Comparison of ENCODE assay signal across 8 mouse cellular contexts in the genomic region with DNA sequence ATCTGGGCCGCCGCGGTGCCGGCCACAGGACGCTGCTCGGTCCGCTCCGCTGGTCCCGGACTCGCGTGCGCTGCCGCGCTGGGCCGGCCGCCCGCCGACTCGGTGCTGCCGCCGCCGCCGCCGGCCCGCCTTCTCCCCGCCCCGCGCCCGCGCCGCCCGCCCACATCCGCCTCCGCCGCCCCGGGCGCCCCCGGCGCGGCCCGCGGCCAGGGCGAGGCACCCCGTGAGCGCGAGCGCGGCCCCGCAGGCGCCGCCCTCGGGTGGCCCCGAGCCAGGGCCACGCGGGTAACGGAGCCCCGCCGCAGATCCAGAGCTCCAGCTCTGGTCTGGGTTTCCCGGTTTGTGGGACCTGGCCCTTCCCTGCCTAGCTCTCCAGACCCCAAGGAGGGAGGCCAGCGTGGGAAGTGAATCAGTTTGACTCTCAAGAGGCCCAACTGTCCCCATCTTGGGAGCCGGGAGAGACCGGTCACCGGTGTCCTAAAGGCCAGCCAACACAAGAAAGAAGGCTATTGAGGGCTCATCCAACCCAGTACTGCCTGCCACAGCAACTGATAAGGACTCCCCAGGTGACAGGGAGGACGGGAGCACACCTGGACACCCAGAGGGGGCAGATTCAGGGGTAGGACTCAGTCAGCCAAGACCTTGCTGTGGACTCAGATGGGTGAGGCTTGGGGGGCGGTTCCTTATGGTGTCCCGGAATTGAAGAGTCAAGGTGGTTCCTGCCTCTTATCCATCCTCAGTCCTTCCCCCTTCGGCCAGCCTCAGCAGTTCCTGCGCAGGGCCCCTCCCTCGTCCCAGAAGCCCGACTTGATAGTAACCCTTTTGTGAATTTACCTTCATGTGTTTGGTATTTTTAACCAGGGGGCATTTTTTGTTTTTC. TPM values are rescaled to one million over a fixed set of nuclear protein-coding genes. Genes with fewer than 3 reads are reported as not detected.
DNase-seq lines count a peak whose midpoint lies in the region; ATAC-seq and TF ChIP-seq lines count a peak whose summit lies in the region.

A gene (minus strand): TSS at position 753 of the 880 bp plus-strand sequence.

- TF ChIP-seq POLR2A in heart, adult 2 months (IDR thresholded peaks at IDR 0.05; ENCODE audit: insufficient read depth, low read depth, low read length), result peak; percentile 29; the same call in 1 of the 2 replicates
- 0 out of 2 replicates have a peak, but pooled peaks have one; percentile 7 for TF ChIP-seq POLR2A in liver, adult 2 months (IDR thresholded peaks at IDR 0.05; ENCODE audit: extremely low read depth, insufficient read depth, low read length)

- H3K4me3 ChIP-seq in embryonic facial prominence, embryonic 10.5 days, result peak within 1 kb of the TSS; percentile 100
- H3K4me3 ChIP-seq in heart, adult 2 months, result peak within 1 kb of the TSS; percentile 69
- H3K4me3 ChIP-seq in liver, adult 2 months (ENCODE audit: insufficient read depth, low read depth, low read length), result peak within 1 kb of the TSS; percentile 89
- peak within 1 kb of the TSS; percentile 57 for H3K4me3 ChIP-seq in midbrain, postnatal 0 days (ENCODE audit: low read depth, low read length)

- H3K79me2 ChIP-seq in heart, adult 2 months (replicated peaks; ENCODE audit: control insufficient read depth, insufficient read depth, low read length), result peaks cover 9% of the 10 kb centered on the region
- H3K79me2 ChIP-seq in liver, adult 2 months (ENCODE audit: control insufficient read depth, insufficient read depth, low read length), result peaks cover 41% of the 10 kb centered on the region

- peak within 1 kb of the TSS; percentile 99 for H3K9ac ChIP-seq in heart, adult 2 months (ENCODE audit: low read depth, low read length)
- H3K9ac ChIP-seq in liver, adult 2 months (ENCODE audit: low read depth, low read length), result peak within 1 kb of the TSS; percentile 98
- H3K9ac ChIP-seq in midbrain, postnatal 0 days (replicated peaks; ENCODE audit: low read length, poor library complexity, severe bottlenecking), result peak within 1 kb of the TSS; percentile 73

- peak within 1 kb of the TSS; percentile 92 for H3K4me2 ChIP-seq in midbrain, postnatal 0 days (ENCODE audit: low read depth, low read length, poor library complexity, severe bottlenecking)

- ATAC-seq in midbrain, postnatal 0 days (ENCODE audit: low FRiP score), result no peak

- peaks cover 30% of the 10 kb centered on the region for H3K36me3 ChIP-seq in embryonic facial prominence, embryonic 10.5 days (replicated peaks)
- H3K36me3 ChIP-seq in heart, adult 2 months (ENCODE audit: control insufficient read depth, insufficient read depth, low read length), result peaks cover 8% of the 10 kb centered on the region; the same call in 1 of the 2 replicates
- H3K36me3 ChIP-seq in liver, adult 2 months (ENCODE audit: control insufficient read depth, insufficient read depth, low read length), result no peaks in the 10 kb centered on the region
- H3K36me3 ChIP-seq in midbrain, postnatal 0 days (ENCODE audit: insufficient read depth, low read length), result peaks cover 19% of the 10 kb centered on the region

- 0 out of 2 replicates have a peak, but pooled peaks have one; percentile 20 for TF ChIP-seq EP300 in heart, adult 2 months (IDR thresholded peaks at IDR 0.05; ENCODE audit: insufficient read depth, low read depth, low read length)

- H3K27me3 ChIP-seq in embryonic facial prominence, embryonic 10.5 days (replicated peaks; ENCODE audit: low read depth, poor library complexity, severe bottlenecking), result peaks cover 33% of the 10 kb centered on the region
- no peaks in the 10 kb centered on the region for H3K27me3 ChIP-seq in heart, adult 2 months (ENCODE audit: control insufficient read depth, insufficient read depth, low read length)
- H3K27me3 ChIP-seq in liver, adult 2 months (ENCODE audit: control insufficient read depth, insufficient read depth, low read length), result no peaks in the 10 kb centered on the region
- peaks cover 8% of the 10 kb centered on the region; the same call in 1 of the 2 replicates for H3K27me3 ChIP-seq in midbrain, postnatal 0 days (ENCODE audit: insufficient read depth, low read length)

- H3K27ac ChIP-seq in embryonic facial prominence, embryonic 10.5 days (replicated peaks), result peak within 1 kb of the TSS; percentile 99
- peak within 1 kb of the TSS; percentile 96 for H3K27ac ChIP-seq in heart, adult 2 months
- H3K27ac ChIP-seq in liver, adult 2 months (replicated peaks; ENCODE audit: insufficient read depth, low read depth, low read length), result peak within 1 kb of the TSS; percentile 91
- H3K27ac ChIP-seq in midbrain, postnatal 0 days (ENCODE audit: low read depth, low read length), result peak within 1 kb of the TSS; percentile 75

- peaks cover 74% of the 10 kb centered on the region for H3K4me1 ChIP-seq in embryonic facial prominence, embryonic 10.5 days
- peaks cover 33% of the 10 kb centered on the region for H3K4me1 ChIP-seq in heart, adult 2 months (ENCODE audit: control insufficient read depth, insufficient read depth, low read length)
- H3K4me1 ChIP-seq in liver, adult 2 months (ENCODE audit: control insufficient read depth, insufficient read depth, low read length), result peaks cover 36% of the 10 kb centered on the region
- peaks cover 16% of the 10 kb centered on the region for H3K4me1 ChIP-seq in midbrain, postnatal 0 days (ENCODE audit: insufficient read depth, low read length)

- no peak for TF ChIP-seq CTCF in heart, adult 2 months (IDR thresholded peaks at IDR 0.05)
- no peak for TF ChIP-seq CTCF in liver, adult 2 months (IDR thresholded peaks at IDR 0.05; ENCODE audit: low read depth, low read length)
- TF ChIP-seq CTCF in midbrain, postnatal 0 days (IDR thresholded peaks at IDR 0.05), result no peak

- whole genome bisulfite sequencing in embryonic facial prominence, embryonic 10.5 days, result 12% methylated on average over 70 of the region's 70 CpGs
- 13% methylated on average over 62 of the region's 70 CpGs for WGBS in heart, adult 2 months
- 8% methylated on average over 69 of the region's 70 CpGs for WGBS in liver, adult 2 months
- under 1% methylated on average over 35 of the region's 70 CpGs for WGBS in midbrain, postnatal 0 days

- no peaks in the 10 kb centered on the region for H3K9me3 ChIP-seq in embryonic facial prominence, embryonic 10.5 days
- H3K9me3 ChIP-seq in midbrain, postnatal 0 days (ENCODE audit: low read length), result no peaks in the 10 kb centered on the region

- peak; percentile 71 for DNase-seq in CD4-positive, CD25-positive, alpha-beta regulatory T cell, adult 2 months (ENCODE audit: low read depth, low spot score)
- peak; percentile 75 to 81 for DNase-seq in adrenal gland, adult 18-20 months (ENCODE audit: low spot score in 2 of 2)
- DNase-seq in embryonic facial prominence, embryonic 10.5 days (ENCODE audit: low spot score), result peak; percentile 72
- peak; percentile 86 to 87 for DNase-seq in heart, adult 2 months
- DNase-seq in kidney, adult 18-20 months, result peak; percentile 73
- DNase-seq in liver, adult 2 months (ENCODE audit: extremely low read depth, low read depth, low spot score), result peak; percentile 45
- DNase-seq in midbrain, postnatal 0 days (ENCODE audit: low spot score), result peak; percentile 33
- peak; percentile 61 for DNase-seq in testis, postnatal 14 days (ENCODE audit: low spot score)

- intact Hi-C loops in heart, adult 2 months (cut with DNase I), result loop anchor here (2.0 kb wide), 2 partner anchors 16 to 32 kb away; no protein-coding TSS in a partner anchor

RNA-seq across cellular contexts. Expression of the gene that starts here (rescaled TPM):
- 100 to 1,000 TPM; 184 to 355 TPM for total RNA-seq in adrenal gland, adult 18-20 months (2021)
- polyA plus RNA-seq in embryonic facial prominence, embryonic 10.5 days (2016; fragmentation: Nextera tagmentation; extraction: Ambion mirVana), result 47.0 and 53.4 TPM in 2 replicates
- total RNA-seq in heart, adult 2 months (2021), result 100 to 1,000 TPM; 189 to 207 TPM
- polyA plus RNA-seq in heart, adult 2 months (2012; rRNA removed), result 148 and 149 TPM in 2 replicates
- total RNA-seq in liver, adult 2 months (2014; rRNA removed), result 30.5 and 31.8 TPM in 2 replicates
- polyA plus RNA-seq in liver, adult 2 months (2012; rRNA removed), result 56.7 and 60.5 TPM in 2 replicates
- 201 and 208 TPM in 2 replicates for total RNA-seq in midbrain, postnatal 0 days (2014; rRNA removed)
- 93.1 and 93.3 TPM in 2 replicates for polyA plus RNA-seq in midbrain, postnatal 0 days (2015; fragmentation: Nextera tagmentation; extraction: Ambion mirVana)

Comparison
In these comparisons a context has a peak if more than half of its experiments do, and no peak if none do; other contexts are left out.
1. DNase-seq: peak in every context shown above with its lines; median percentile 86 in heart, adult 2 months; 78 in adrenal gland, adult 18-20 months; 73 in kidney, adult 18-20 months; 72 in embryonic facial prominence, embryonic 10.5 days; 71 in CD4-positive, CD25-positive, alpha-beta regulatory T cell, adult 2 months; 61 in testis, postnatal 14 days; 45 in liver, adult 2 months; 33 in midbrain, postnatal 0 days.